Mouse (Mus musculus) CH12.LX (cell line): Measurements from ENCODE around the gene Med13. TPM values are rescaled to one million over a fixed set of nuclear protein-coding genes. Genes with fewer than 3 reads are reported as not detected.

Source experiments
- DNase-seq: peaks from one replicate; pipeline ENCODE4 v3.0.0-alpha.2; 2013; ENCODE audit errors: extremely low read depth
- H3K27ac ChIP-seq: 2 replicates; pipeline ENCODE4 v1.5.1; 2012; ENCODE audit warnings: low read depth, mild to moderate bottlenecking, control low read depth, moderate library complexity; ENCODE audit not compliant: insufficient read depth
- H3K27me3 ChIP-seq: replicated peaks from 2 replicates; pipeline ENCODE3; 2012; ENCODE audit warnings: inconsistent platforms
- H3K36me3 ChIP-seq, 2 experiments: replicated peaks in 1 of 2; 2 replicates each; pipeline versions ENCODE3 to v1.6.1; 2012; ENCODE audit warnings: inconsistent platforms in 1 of 2, low read length in 1 of 2, mild to moderate bottlenecking in 1 of 2, mixed read lengths in 1 of 2, moderate library complexity in 1 of 2; ENCODE audit not compliant: control insufficient read depth in 1 of 2, insufficient read depth in 1 of 2
- H3K4me1 ChIP-seq, 2 experiments: 2 replicates each; pipeline ENCODE4 v1.6.1; 2012; ENCODE audit warnings: inconsistent platforms in 1 of 2, moderate library complexity in 1 of 2; ENCODE audit not compliant: insufficient read depth in 2 of 2, control insufficient read depth in 1 of 2
- H3K4me2 ChIP-seq: 2 replicates; pipeline ENCODE4 v1.6.1; 2012; ENCODE audit warnings: low read depth, mild to moderate bottlenecking, control low read depth; ENCODE audit not compliant: poor library complexity, insufficient read depth, severe bottlenecking
- H3K4me3 ChIP-seq, 3 experiments: fragments of 150-350 bp in 1 of 3; sonication (generic) in 1 of 3; replicated peaks in 1 of 3; 2 replicates each; pipeline versions ENCODE3 to v1.5.1; 2011 to 2012; ENCODE audit warnings: low read depth in 2 of 3, low read length in 2 of 3, mild to moderate bottlenecking in 2 of 3, moderate library complexity in 2 of 3, control low read depth in 1 of 3, improper control_type of control experiment in 1 of 3, inconsistent platforms in 1 of 3, mixed read lengths in 1 of 3; ENCODE audit not compliant: poor library complexity in 1 of 3
- H3K79me2 ChIP-seq: replicated peaks from 2 replicates; pipeline ENCODE4 v1.6.1; 2012; ENCODE audit warnings: mild to moderate bottlenecking, moderate library complexity; ENCODE audit not compliant: control insufficient read depth, poor library complexity, insufficient read depth, severe bottlenecking; ENCODE audit errors: extremely low read depth
- H3K9ac ChIP-seq: 2 replicates; pipeline ENCODE4 v1.6.1; 2012; ENCODE audit warnings: low read depth, mild to moderate bottlenecking, control low read depth, moderate library complexity; ENCODE audit not compliant: insufficient read depth
- H3K9me3 ChIP-seq: replicated peaks from 2 replicates; pipeline ENCODE3; 2012; ENCODE audit warnings: low read length, inconsistent platforms, mixed read lengths
- CHD1 ChIP-seq: IDR thresholded peaks from 2 replicates; pipeline ENCODE4 v1.6.1; 2012; ENCODE audit warnings: low read depth, low read length, improper control_type of control experiment, inconsistent platforms
- E2F4 ChIP-seq: IDR thresholded peaks from 2 replicates; pipeline ENCODE4 v1.6.1; 2011; ENCODE audit warnings: low read depth, low read length, improper control_type of control experiment; ENCODE audit not compliant: insufficient replicate concordance
- MEF2A ChIP-seq: IDR thresholded peaks from 2 replicates; pipeline ENCODE4 v1.6.1; 2014; ENCODE audit warnings: low read depth, mild to moderate bottlenecking, inconsistent platforms, low read length, improper control_type of control experiment, borderline replicate concordance
- MXI1 ChIP-seq: IDR thresholded peaks from 2 replicates; pipeline ENCODE4 v1.6.1; 2011; ENCODE audit warnings: mild to moderate bottlenecking, low read depth, low read length, improper control_type of control experiment
- NELFE ChIP-seq: IDR thresholded peaks from 2 replicates; pipeline ENCODE4 v1.6.1; 2011; ENCODE audit warnings: low read depth, low read length, improper control_type of control experiment
- NRF1 ChIP-seq: IDR thresholded peaks from 2 replicates; pipeline ENCODE4 v1.6.1; 2014; ENCODE audit warnings: low read depth, mild to moderate bottlenecking, inconsistent platforms, low read length, improper control_type of control experiment, moderate library complexity
- SIN3A ChIP-seq: IDR thresholded peaks from 2 replicates; pipeline ENCODE4 v1.6.1; 2012; ENCODE audit warnings: low read length, improper control_type of control experiment, inconsistent platforms
- SMC3 ChIP-seq: IDR thresholded peaks from 2 replicates; pipeline ENCODE4 v1.6.1; 2011; ENCODE audit warnings: low read depth, low read length, improper control_type of control experiment
- TCF12 ChIP-seq: IDR thresholded peaks from 2 replicates; pipeline ENCODE4 v1.6.1; 2014; ENCODE audit warnings: low read depth, mild to moderate bottlenecking, inconsistent platforms, low read length, improper control_type of control experiment
- UBTF ChIP-seq: IDR thresholded peaks from 2 replicates; pipeline ENCODE4 v1.6.1; 2012; ENCODE audit warnings: low read depth, mild to moderate bottlenecking, inconsistent platforms, low read length, improper control_type of control experiment, moderate library complexity
- USF1 ChIP-seq: IDR thresholded peaks from 2 replicates; pipeline ENCODE4 v1.6.1; 2014; ENCODE audit warnings: low read depth, mild to moderate bottlenecking, inconsistent platforms, low read length, improper control_type of control experiment
- dilution Hi-C: fragments of 300-500 bp; cut with MboI; formaldehyde crosslinking; loops from 2 replicates; pipeline ENCODE4 v1.14.3; 2020; ENCODE audit warnings: low sequenced_read_pairs; ENCODE audit not compliant: extremely low pct_unique_long_range_greater_than_20kb, extremely low pct_ligation_motif_present
- in situ Hi-C: fragments of 300-500 bp; cut with MboI; formaldehyde crosslinking; loops from 3 replicates; pipeline ENCODE4 v1.14.3; 2019; ENCODE audit warnings: low sequenced_read_pairs, low pct_ligation_motif_present, low pct_unique_long_range_greater_than_20kb, mixed read lengths
- polyA plus RNA-seq: library from polyadenylated mRNA; unstranded; fragments of >175 nt; gene quantifications from 2 replicates; pipeline ENCODE4 v1.2.1, GENCODE M21; 2012; ENCODE audit warnings: low read depth; ENCODE audit not compliant: insufficient read length
- total RNA-seq, 2 experiments: library from RNA; depleted of rRNA; stranded (reverse); fragments of 300-350 nt in 1 of 2; fragments of >200 nt in 1 of 2; gene quantifications; 2 replicates each; pipeline ENCODE4 v1.2.3; 2012 to 2014

Gene Med13
- total and polyA plus RNA-seq, 3 experiments: 37.9 to 47.6 (median 41.5) TPM

GRCm38 (mm10) chr11:86395513-86396125 is 38.2 kb upstream of the Med13 start (continued):
- TF ChIP-seq MEF2A (peak; percentile 84), MXI1 (peak; percentile 66; the same call in 1 of the 2 replicates), NELFE (peak; percentile 74; the same call in 1 of the 2 replicates)
- TF ChIP-seq, all 38 proteins: peak for 23

- no peaks in the 10 kb centered on the region for H3K79me2 ChIP-seq
- peaks cover 13 to 60% of the 10 kb centered on the region in 2 experiments for H3K4me1 ChIP-seq
- DNase-seq: no peak
- dilution Hi-C loops: no loop called here
- peak overlapping the region; percentile 50; the same call in 1 of the 2 replicates for H3K9ac ChIP-seq
- no peaks in the 10 kb centered on the region for H3K9me3 ChIP-seq
- in situ Hi-C loops: loop anchor here (5.0 kb wide), 1 partner anchor 42 kb away; no protein-coding TSS in a partner anchor
- TF ChIP-seq E2F4 (no peak), CHD1 (no peak)
- no peak overlapping the region for H3K4me3 ChIP-seq
- H3K36me3 ChIP-seq: no peaks in the 10 kb centered on the region
- H3K27me3 ChIP-seq: no peaks in the 10 kb centered on the region
- peak overlapping the region; percentile 35; the same call in 1 of the 2 replicates for H3K4me2 ChIP-seq
- no peak overlapping the region for H3K27ac ChIP-seq
Measured at GRCm38 (mm10) chr11:86395100-86395499, 37.7 kb upstream of the Med13 start.

- Histone ChIP-seq H3K9me3 (no peaks in the 10 kb centered on the region), H3K36me3 (no peaks in the 10 kb centered on the region), H3K4me1 (peaks cover 11 to 48% of the 10 kb centered on the region in 2 experiments), H3K9ac (no peak overlapping the region), H3K4me3 (no peak overlapping the region), H3K27me3 (no peaks in the 10 kb centered on the region), H3K79me2 (no peaks in the 10 kb centered on the region), H3K4me2 (no peak overlapping the region), H3K27ac (no peak overlapping the region)
- no peak for DNase-seq
- dilution Hi-C loops: no loop called here
- in situ Hi-C loops: no loop called here
- TF ChIP-seq UBTF: no peak
- TF ChIP-seq SIN3A: no peak
- no peak for TF ChIP-seq CHD1
- TF ChIP-seq TCF12: no peak
- TF ChIP-seq NRF1: no peak
- no peak for TF ChIP-seq SMC3
- TF ChIP-seq USF1: no peak
Measured at GRCm38 (mm10) chr11:86391687-86392086, 34.3 kb upstream of the Med13 start.
